ENCODE assay signal across 32 mouse cellular contexts in the genomic region with DNA sequence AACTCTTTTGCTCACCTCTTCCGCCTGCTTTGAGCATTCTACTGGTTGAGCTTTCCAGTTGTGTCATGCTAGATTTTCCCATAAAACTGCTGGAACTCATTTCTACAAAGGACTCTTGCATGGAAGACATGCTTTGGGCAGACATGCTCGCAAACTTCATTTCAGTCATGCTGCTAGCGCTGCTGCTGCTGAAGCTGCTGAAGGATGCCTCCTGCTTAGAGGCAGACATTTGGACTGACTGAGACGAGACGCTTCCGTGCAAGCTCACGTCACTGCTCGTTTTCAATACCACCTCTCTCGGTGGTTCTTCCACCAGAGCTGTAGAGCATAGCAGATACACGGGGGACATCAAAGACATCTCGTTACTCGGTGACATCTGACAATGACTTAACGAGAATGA. TPM values are rescaled to one million over a fixed set of nuclear protein-coding genes. Genes with fewer than 3 reads are reported as not detected.
"Had no signal": no experiment of that assay in that cellular context is flagged by ENCODE, and none has a peak within 500 bp of the region (broad histone marks: within the 10 kb centered on the region; RNA-seq: fewer than 3 reads in every experiment).

No protein-coding gene starts in this region.

- H3K4me3 ChIP-seq: embryonic facial prominence, embryonic 10.5 days; embryonic facial prominence, embryonic 12.5 days; embryonic facial prominence, embryonic 13.5 days; embryonic facial prominence, embryonic 15.5 days; erythroblast, embryonic 14.5 days; forebrain, embryonic 10.5 days; forebrain, embryonic 12.5 days; forebrain, embryonic 13.5 days; forebrain, embryonic 15.5 days; gastrocnemius, adult 2 months; heart, adult 2 months had no signal

- H3K4me1 ChIP-seq: embryonic facial prominence, embryonic 10.5 days; embryonic facial prominence, embryonic 12.5 days; embryonic facial prominence, embryonic 13.5 days; embryonic facial prominence, embryonic 15.5 days; forebrain, embryonic 10.5 days; forebrain, embryonic 12.5 days; forebrain, embryonic 13.5 days; forebrain, embryonic 15.5 days had no signal

- DNase-seq: cerebellum, adult 2 months; cerebellum, adult 8-10 months; cerebellum, adult 9-10 months; cerebellum, adult 9-11 months; cerebellum, postnatal 10 days; cerebellum, postnatal 14 days; cerebellum, postnatal 25 days; cerebellum, postnatal 36 days; embryo, embryonic 11 days; forebrain, postnatal 0 days; gastrocnemius, adult 2 months; gastrocnemius, postnatal 10 days; gastrocnemius, postnatal 14 days; gastrocnemius, postnatal 25 days; gastrocnemius, postnatal 36 days; heart, adult 18-20 months had no signal

- H3K4me2 ChIP-seq: embryonic facial prominence, embryonic 12.5 days; embryonic facial prominence, embryonic 13.5 days; embryonic facial prominence, embryonic 15.5 days; forebrain, embryonic 12.5 days; forebrain, embryonic 13.5 days; forebrain, embryonic 15.5 days had no signal

- H3K27me3 ChIP-seq: embryonic facial prominence, embryonic 12.5 days; embryonic facial prominence, embryonic 13.5 days; embryonic facial prominence, embryonic 15.5 days; forebrain, embryonic 12.5 days; forebrain, embryonic 13.5 days; forebrain, embryonic 15.5 days had no signal

RNA-seq across cellular contexts. Expression of a gene that starts 57.4 kb away (rescaled TPM):
- total RNA-seq: common myeloid progenitor, adult 5-6 weeks; forebrain, postnatal 0 days; gastrocnemius, adult 18-20 months; gastrocnemius, adult 2 months; gastrocnemius, adult 8-10 months; gastrocnemius, postnatal 10 days; gastrocnemius, postnatal 14 days; gastrocnemius, postnatal 25 days; gastrocnemius, postnatal 36 days; granulocyte monocyte progenitor cell, adult 5-6 weeks; heart, adult 18-20 months; heart, adult 2 months had no signal
- polyA plus RNA-seq: embryonic facial prominence, embryonic 14.5 days; erythroblast, embryonic 14.5 days; gonadal fat pad, adult 2 months had no signal
